Mouse (Mus musculus) cerebellum, postnatal 14 days (tissue): ENCODE results near the gene Stox2.

ENCODE experiments used
- DNase-seq, 2 experiments: peaks; one replicate each; pipeline ENCODE4 v3.0.0; 2021; ENCODE audit warnings: mixed read lengths in 2 of 2

Gene Stox2

DNA sequence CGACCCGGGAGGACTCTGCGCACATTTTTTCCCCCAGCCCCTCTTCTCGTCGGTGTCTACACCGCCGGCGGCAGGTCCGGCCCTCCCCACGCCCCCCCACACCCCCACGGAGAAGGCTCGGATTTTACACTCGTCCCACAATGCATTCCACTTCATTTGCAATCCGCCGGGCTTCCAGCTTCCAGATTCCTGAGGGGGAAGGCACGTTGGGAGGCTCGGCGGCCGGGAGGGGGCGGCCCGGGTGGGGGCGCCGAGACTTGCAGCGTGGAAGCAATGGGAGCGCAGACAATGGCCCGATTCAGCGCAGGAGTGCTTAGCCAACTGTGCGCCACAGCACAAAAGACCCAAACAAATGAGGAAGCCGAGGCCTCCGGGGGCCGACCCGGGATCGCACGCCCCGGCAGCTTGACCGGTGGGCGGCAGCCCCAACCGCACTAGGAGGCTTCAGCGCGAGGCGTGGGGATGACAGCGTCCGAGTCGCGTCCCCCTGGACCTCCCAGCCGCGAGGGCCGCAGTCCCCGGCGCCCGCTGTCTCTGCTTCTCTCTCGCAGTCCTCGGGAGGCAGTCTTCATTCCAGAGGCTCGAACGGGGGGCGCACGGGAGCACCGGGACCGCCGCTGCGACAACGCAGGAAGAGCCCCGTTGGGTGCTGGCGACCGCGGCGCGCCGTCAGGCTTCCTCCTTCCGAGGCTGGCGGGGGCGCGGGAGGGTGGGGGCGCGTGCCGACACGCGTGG, 157.9 kb downstream of the Stox2 start:
- DNase-seq, result peak; percentile 72 to 73

DNA sequence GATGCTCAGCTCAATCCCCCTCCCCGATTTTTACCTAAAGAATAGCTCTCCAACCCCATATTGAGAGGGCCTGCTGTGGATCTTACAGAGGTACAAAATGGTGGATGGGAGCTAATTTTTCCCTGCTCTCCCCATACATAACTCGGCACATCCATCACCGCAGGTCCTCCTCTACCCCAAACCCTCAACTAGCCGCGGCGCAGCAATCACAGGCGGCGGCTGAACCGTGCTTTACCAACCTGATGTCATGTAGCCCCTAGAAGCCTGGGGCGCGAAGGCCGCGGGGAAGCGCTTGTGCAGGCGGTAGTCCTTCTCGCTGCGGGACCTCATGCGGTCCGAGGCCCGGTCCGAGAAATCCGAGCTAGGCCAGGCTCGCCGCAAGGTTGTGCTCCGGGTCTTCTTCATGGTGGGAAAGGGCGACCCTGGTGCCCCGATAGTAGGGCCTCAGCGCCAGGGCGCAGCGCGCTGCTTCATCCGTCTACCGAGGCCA, 158.5 kb downstream of the Stox2 start:
- peak; percentile 67 to 71 for DNase-seq

DNA sequence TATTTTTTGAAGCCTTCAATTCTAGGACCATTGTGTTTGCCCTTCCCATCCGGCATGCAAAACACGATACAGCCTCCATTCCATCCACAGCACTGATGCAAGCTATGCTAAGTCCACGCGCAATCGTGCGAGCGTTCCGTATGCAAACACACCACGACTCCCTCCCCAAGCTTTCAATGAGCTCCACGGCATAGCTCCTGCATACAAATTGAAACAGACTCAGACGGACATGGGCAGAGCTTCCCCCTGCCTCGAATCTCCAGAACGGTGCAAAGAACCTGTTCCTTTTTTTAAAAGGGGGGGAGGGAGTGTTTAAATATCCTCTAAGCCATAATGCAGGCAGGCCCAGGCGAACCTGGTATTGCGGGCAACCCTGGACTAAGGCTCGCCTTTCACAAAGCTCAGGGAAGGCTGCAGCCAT, 159.0 kb downstream of the Stox2 start:
- peak; percentile 53 to 58 for DNase-seq

DNA sequence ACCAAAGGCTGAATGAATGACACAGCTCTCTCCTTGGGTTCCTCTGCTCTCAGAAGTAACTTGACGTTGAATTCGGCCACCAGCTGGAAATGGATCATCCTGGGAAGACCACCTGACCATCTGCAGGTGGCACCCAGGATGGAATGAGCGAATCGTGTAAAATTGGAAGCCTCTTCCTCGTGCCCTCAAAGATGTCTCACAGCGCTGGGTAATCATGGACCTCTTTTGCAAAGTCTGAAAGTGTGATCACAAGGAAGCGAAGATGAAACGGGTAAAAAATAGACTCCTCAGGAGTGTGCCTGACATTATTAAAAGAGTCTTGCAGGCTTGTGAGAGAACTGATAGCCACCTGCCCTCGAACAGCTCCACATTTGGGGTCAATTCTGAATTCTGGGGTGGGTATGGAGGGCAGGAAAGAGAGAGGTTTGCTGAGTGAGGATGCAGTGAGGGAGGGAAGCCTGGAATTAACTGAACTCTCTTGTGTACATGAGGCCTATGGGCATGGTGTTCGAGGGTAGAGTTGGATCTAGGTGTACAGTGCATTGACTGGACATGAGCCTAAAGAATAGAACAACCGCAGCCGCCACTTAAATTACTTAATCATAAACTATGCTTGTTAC, 160.0 kb downstream of the Stox2 start:
- DNase-seq, result no peak

DNA sequence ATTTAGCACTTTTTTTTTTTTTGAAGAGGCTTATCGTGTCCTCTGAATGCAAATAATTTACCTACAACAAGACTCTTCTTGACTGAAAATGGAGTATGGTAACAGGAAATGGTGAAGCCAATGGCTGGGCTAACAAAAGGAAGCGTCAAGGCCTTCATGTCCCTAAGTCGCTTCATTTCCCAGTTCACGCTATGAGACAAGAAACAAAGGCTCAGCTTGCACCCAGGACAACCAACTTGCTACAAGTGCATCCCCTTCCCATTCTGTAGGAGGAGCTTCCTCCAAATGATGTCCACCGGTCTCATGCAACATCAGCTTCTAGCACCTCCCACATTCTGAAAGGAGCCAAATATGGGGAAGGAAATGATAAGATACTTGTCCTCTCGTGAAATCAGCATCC, 160.7 kb downstream of the Stox2 start:
- DNase-seq, result no peak

DNA sequence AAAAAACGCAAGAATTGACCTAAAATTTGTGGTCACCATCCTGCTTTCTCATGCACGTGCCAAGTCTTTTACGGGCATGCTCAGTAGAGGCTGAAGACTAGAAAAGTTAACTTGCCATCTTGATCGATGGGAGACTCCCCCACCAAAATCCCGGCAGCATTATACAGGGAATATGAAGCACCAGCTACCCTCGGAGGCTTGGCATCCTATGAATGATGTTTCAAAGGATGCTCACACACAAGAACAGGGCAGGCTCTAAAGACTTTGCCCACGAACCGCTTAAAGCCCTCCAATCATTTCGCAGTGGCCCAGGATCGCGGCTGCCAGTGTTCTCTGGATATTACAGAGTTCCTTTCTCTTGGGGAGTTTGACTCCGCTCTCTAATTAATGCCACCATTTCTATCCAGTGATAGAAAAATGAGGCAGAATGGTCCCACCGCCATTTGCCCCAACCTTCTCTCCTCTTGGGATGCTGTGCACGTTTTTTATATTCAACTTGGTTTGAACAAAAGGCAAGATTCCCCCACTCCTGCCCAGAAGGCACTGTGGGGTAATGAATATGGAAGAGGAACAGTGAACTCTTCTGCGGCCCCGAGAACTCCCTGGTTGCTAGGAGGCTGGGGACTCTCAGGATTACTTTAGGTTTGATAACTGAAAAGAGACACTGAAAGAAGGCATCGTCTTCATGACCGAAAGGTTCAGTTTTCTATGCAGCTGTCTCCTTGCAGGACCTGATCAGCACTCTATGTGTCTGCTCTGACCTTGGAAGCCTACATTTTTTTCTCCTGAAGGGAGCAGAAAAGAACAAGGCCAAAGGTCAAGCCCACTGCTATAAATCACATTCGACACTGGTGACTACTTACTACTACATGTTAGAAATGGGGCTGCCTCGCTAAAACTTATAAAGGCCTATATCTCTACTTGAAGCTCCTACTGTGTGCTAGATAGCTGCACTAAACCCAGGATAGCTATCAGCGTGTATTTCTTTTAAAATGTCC, 161.5 kb downstream of the Stox2 start:
- DNase-seq, result no peak

DNA sequence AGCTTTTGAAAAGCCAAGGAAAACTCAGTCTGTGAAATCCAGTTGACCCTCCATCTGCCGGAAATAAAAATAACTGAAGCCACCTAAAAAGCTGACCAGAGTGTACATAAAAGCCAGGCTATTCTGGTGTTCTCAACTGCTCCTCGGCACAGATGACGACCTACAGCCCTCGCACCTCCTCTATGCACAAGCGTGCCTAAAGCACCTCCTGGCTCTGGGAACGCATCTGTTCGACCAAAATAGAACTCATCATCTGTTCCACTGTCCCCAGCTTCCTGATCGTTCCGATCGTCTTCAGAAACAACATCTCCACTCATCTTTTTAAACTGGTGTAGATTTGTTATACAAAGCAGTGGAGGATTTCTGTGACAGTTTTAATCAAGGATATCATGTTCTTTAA, 166.3 kb downstream of the Stox2 start:
- DNase-seq, result no peak

DNA sequence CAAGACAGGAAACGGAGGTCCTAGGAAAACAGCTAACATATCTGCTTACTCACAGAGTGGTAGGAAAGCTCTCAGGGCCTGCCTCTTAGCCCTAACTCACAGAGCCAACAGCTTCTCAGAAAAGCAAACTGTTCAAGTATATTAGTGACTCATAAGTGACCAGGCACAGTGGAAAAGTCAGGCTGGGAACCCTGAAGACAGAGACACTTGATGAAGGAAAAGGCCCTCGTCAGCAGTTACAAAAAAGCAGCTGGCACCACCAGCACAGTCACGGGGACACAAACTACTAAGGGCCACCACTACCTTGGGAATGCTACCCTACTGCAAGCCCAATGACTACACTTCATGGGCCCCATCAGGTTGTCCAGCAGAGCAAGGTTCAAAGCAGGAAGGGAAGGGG, 168.0 kb downstream of the Stox2 start:
- DNase-seq, result no peak

DNA sequence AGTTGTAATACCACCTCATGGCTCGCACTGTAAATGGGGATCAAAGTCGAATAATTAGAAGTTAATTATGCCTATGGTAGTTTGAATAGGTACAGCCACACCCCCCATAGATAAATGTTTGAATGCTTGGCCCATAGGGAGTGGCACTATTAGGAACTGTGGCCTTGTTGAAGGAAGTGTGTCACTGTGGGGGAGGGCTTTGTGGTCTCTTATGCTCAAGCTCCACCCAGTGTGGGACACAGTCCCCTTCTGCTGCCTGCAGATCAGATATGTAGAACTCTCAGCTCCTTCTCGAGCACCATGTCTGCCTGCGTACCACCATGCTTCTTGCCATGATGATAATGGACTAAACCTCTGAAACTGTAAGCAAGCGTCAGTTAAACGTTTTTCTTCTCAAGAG, 177.2 kb downstream of the Stox2 start:
- no peak for DNase-seq

DNA sequence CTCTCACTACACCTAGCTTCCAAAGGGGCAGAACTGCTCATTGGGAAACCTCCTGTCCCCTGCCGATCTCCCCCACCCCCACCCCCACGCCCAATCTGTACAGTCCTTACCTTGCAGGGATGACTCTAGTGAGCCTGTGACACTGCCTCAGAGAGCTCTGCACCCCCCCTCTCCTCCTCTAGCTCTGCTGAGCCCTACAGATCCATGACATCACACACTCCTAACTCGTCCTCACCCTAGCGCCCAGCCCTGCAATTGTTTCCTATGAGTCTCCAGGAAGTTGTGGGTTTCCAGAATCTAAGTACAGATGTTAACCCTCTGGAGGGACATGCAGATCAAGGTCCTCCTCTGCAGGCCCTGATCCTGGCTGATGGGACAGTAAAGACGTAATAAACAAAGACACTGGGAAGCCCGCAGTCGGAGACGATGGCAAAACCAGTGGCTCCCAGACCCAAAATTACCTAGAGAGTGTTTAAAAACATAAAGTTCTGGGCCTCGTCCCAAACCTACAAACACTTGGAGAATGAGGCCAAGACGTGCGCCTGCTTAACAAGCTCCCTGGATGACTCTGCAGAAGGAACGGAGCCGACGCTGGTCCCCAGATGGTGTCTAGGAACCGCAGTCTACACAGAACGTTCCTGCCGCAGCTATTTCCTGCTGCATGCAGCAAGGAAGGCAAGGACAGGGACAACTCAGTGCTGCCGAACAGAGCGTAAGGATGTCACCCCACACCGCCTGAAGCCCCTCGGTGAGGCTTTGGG, 177.9 kb downstream of the Stox2 start:
- DNase-seq, result peak in 1 of 2 experiments; percentile 16

DNA sequence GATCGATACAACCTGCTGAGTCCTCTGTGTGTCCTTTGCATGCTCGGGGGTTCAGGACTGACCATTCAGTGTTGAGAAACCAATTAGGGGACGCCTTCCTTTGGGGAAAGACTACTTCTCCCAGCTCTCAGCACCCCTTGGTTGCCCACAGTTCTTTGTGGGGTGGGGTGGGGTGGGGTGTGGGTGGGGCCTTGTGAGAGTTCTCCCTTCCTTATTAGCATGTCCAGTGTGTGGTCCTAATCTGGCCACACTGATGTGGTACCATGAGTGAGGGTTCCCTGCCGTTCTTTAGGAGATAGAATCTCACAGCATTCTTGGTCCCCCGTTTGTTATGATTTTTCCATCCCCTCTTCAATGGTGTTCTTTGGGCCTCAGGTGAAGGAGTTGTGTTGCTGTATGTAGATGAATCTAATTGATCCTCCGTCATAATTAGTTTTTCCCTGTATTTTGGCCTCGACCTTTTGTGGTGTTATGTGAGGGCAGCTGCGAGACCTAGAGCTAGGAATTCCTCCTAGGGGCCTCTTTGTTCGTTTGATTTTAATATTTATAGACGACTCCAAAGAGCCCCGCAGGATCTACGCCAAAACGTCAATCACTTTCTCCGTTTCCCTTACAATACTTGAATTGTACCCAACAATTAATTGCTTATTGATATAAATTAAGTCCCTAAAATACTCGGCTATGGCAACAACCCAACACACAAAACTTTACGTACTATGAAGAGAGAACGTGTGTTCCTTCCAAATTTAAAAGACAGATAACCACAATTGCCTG, 182.9 kb downstream of the Stox2 start:
- DNase-seq, result no peak

DNA sequence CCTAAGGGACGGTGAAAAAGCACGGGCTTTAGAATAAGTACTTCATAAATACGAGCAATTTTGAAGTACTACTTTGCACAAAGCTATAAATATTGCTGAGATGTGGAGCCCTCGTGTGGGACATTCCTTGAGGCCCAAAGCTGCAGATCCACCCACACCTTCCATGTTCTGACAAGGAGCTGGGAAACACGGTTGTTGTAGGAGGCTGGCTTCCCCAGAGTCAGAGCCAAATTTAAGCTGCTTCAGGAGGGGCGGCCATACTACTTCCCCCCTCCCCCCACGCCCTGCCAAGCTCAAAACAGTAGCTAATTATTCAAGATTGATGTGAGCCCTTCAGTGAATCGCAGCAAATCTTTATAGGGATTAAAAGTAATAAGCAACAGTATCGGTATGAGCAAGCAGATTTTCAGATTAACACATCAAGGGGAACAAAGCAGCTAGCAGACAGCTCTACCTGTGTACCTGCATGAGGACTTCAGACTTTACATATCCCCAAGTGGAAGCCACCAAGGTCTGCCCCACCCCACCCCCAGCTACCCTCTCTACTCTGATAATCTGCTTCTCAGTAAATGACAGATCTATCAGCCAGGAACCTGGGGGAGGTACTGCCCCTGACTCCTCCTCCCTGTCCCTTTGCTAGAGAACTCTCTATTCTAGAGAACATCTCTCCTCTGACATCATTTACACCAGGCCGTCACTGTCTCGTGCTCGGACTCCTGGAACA, 185.2 kb downstream of the Stox2 start:
- no peak for DNase-seq

DNA sequence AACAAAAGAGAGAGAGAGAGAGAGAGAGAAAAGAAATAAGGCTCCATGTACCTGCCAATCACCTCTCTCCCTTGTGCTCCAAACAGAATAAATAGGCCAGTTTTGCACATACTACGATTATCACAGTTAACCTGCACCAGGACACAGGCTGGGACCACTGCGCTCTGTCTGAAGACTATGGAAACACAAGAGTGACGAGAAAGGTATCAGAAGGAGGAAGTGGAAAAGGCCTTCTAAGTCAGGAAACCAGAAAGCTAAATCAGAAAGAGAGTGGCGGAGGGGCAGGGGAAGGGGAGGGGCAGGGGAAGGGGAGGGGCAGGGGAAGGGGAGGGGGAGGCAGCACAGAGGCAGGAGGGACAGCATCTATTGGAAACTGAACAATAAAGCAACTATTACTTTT, 195.3 kb downstream of the Stox2 start:
- DNase-seq, result no peak

DNA sequence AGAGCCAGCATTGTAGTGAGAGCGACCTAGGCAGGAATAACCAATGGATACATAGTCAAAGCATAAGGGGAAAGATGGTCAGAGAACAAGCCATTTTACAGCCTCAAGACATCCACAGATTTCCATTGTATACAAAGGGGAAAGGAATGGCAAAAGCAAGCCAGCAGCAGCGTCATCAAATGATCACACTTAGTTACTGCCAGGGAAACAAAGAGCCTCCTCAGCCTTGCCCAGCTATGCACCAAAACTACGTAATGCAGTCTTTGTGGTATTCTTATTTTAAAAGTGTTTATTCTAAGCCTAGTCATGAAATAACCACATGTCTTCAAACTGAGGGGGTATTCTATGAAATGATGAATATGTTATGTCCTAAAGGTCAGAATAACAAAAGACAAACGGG, 201.0 kb downstream of the Stox2 start:
- DNase-seq, result no peak

DNA sequence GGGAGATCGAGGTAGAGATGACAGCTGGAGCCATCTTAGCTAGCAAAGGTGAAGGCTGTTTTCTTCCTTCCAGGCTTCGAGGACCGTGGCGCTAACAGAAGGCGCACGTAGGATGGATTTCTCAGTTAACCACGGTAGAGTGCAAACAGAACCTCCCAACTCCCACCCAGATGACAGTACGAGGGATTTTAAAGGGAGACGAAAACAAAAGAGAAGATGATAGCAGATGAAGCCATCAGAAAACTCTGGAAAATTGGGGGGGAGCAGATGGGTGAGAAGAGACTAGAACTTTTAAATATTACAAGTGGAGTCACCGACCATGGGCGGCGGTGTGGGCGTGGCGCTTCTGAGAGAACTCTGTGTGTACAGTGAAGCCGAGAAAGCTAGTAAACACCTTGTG, 202.0 kb downstream of the Stox2 start:
- DNase-seq, result no peak

DNA sequence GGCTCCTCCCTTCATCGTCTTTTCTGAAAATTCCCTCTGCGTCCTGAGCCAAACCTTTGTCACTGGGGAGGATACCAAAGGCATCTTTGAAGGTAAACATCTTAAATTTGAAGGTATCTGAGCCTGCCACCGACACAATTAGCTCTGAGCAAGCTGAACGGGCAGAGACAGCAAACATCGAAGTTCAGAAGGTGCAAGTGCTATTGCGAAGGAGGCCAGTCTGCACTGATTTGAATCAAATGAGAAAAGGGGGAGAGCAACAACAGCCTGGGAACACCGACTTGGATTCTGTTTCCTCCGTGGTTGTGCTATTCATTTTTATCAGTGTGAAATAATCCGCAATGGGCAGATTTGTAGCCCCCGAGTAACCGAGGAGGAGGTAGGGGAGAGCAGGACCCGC, 202.5 kb downstream of the Stox2 start:
- DNase-seq, result peak in 1 of 2 experiments; percentile 37

DNA sequence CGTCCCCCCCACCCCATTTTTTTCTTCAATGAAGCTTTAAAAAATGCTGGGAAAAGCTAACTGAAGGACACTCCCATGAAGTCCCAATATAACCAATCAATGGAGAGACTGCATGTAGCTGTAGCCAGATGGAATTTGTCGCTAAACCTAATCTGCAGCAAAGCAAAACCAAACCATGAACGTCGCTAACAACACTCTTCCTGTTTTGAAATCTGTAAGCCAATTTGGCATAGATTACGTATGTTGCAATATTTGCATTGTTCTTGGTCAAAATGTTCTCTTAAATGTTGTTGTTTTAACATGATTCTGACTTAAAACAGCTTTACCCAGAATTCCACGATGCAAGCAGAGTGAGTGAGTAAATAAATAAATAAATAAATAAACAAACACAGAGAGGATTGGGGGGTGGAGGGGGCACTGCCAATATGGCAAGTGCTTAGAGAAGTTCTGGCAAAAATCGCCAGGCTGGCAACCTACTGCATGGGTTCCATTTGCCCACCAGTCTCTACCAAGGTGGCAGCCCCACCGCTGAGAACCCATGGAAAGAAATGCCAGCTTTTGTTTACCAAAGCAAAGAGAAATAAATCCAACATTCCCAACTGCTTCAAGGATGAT, 203.0 kb downstream of the Stox2 start:
- peak; percentile 60 to 63 for DNase-seq

DNA sequence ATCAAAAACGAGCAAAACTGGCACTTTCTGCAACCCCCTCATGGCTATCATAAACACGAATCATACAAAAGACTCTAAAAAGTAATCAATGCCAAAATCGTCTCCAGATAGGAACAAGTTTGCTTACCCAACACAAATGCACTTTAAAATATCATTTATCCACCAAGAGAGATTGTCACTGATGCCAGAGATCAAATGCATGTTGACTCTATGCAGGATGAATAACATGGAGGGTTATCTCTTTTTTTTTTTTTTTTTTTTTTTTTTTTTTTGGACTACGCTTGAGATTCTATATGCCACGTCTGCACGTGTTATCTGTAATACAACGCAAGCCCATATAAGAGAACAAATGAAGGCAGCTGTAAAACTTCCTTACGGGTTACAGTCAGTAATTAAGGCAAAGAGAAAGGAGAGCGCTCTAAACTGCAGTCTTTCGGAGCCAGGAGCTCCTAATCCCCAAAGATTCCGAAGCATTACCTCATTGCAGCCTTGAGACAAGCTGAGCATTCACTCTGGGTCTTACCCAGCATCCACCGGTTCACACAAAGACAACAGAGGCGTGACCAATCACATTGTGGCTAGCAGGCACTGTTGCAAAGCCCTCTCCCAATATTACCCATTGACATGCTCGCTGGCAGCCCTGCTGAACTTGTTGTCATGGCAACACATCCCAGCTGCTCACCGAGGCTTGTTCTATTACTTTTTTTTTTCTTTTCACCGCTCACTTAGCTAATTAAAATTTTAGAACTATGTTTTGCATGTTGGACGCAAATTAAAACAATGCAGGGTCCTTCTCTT, 203.8 kb downstream of the Stox2 start:
- DNase-seq, result peak; percentile 84 to 85

DNA sequence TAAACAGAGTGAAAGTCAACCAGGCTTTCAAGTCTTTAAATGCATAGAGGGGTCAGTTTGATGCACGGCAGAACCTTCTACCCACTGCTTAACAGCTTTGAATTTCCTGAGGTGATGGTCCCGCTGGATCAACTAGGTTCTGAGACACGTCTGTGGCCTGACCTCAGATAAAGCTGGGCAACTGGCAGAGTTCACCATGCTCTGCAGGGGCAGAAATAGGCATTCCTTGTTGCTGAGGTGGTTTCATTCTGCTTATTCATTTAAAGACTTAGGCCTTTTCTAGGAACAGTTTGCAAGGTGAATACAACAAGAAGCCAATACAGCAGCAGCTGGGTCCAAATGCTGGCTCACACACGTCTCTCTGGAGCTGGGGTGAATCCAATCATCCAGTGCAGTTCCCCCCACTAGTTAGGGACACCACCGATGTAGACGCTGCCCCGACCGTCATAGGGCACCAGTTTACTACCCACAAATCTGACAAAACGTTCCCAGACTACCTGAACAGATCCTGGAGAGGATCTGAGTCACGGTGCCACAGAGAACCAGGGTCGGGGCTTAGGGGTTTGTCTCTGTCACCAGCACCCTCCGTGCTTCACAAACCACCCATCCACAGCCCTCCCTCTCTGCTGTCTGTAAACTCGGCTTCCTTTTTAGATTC, 204.6 kb downstream of the Stox2 start:
- DNase-seq, result peak in 1 of 2 experiments; percentile 19
